Mouse (Mus musculus) erythroid progenitor cell, adult 5-6 weeks (primary cell): ENCODE measurements around the gene Mmp20. TPM values are rescaled to one million over a fixed set of nuclear protein-coding genes. Genes with fewer than 3 reads are reported as not detected.

ENCODE experiments used
- ATAC-seq: replicated peaks from 2 replicates; pipeline ENCODE4 v1.8.0; 2016; ENCODE audit warnings: moderate number of reproducible peaks, mild to moderate bottlenecking, moderate TSS enrichment, inconsistent platforms; ENCODE audit not compliant: poor library complexity, low FRiP score, severe bottlenecking
- total RNA-seq, 2 experiments: library from RNA; stranded (forward) in 1 of 2; stranded (reverse) in 1 of 2; fragments of 150-400 nt in 1 of 2; fragments of 186-747, 209-891 nt in 1 of 2; gene quantifications; 2 replicates each; pipeline versions ENCODE4 v1.2.3 to v1.2.4; 2015 to 2017; ENCODE audit warnings: low replicate concordance in 2 of 2

The Mmp20 gene
- total RNA-seq (2015; ENCODE audit: low replicate concordance) = not detected in 2 replicates
- total RNA-seq (2017; ENCODE audit: low replicate concordance) = not detected in 2 replicates

DNA sequence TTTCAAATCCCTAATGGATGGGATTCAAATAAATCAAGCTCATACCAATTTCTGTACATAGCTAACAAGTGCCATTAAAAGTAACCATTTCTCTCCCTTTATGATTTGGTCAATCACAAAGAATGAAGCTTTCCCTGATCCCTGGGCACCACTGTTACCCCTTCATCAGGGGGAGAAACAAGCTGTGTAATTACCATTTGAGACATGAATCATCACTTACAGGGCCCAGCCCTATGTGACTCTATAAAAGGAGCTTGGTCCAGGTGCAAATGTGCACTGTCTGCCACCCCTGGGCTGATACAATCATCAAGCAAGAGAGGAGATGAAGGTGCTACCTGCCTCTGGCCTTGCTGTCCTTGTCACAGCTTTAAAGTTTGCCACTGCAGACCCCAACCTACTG lies at the start of gene Mmp20:
Mmp20 (plus strand) TSS at position 301 of the 400 bp plus-strand sequence.
- no peak for ATAC-seq

DNA sequence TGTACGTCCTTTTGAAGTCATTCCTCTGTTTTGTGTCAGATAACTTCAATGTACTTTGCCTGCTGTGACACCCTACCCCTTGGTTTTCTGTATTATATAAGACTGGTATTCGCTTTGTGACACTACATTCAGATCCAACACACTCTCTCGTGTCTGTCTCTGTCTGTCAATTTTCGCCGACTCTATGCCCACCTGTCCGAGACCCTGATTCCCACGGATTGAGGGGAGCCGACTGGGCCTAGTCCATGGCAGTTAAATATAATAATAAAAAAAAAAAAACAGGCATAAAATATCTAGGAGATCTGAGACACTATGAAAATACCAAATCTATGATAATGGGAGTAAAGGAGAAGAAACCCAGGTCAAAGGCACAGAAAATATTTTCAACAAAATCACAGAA lies 38.0 kb upstream of the Mmp20 start:
- ATAC-seq = no peak

DNA sequence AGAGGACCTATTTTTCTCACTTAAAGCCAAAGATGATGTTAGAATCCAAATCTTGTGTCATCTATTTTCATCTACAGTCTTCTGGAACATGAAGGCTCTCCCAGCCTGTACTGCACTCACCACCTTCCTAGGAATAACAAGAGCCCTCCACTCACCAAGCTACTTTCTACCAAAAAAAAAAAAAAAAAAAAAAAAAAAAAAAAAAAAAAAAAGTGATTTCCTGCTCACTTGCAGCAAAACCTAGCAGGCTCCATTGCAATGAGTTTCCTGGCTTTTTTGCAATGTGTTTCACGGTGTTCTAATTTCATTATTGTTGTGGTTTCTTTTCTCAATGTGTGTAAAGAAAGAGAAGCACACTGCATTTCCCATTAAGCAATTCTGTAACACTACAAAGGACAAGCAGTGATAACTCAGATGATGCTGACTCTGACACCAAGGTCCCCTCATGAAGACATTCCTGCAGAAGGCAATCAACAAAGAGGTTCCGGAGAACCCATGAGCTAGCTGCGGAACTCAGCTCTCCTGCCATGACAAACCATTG lies 34.7 kb upstream of the Mmp20 start:
- ATAC-seq = no peak

DNA sequence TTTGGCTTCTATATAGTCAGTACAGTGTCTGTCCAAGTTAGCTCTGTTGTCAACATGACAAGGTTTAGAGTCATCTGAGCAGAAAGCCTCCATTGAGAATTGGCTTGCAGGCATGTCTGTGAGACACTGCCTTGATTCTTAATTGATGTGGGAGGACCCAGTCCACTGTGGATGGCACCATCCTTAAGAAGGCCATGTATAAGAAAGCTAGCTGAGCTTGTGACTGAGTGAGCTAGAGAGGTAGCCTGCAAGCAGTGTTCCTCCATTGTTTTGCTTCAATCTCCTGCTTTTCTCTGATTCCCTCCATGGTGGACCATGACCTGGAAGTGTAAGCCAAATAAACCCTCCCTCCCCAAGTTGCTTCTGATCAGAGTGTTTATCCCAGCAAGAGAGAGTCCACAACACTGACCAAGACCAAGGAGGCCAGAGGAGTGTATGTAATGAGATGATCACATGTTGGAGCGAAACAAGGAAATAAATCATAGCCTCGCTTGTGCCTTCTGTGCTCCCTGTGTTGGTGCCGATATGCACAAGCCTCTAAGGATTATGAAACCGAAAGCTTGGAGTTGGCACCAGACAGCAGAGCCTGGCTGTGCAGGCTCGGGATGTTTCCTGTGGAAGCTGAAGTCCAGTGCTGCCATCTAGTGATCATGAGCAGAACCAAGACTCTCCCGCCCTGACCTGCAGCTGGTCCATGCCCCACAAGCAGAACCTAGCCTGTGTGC lies 33.1 kb upstream of the Mmp20 start:
- ATAC-seq = peak; percentile 63; the same call in 1 of the 2 replicates

DNA sequence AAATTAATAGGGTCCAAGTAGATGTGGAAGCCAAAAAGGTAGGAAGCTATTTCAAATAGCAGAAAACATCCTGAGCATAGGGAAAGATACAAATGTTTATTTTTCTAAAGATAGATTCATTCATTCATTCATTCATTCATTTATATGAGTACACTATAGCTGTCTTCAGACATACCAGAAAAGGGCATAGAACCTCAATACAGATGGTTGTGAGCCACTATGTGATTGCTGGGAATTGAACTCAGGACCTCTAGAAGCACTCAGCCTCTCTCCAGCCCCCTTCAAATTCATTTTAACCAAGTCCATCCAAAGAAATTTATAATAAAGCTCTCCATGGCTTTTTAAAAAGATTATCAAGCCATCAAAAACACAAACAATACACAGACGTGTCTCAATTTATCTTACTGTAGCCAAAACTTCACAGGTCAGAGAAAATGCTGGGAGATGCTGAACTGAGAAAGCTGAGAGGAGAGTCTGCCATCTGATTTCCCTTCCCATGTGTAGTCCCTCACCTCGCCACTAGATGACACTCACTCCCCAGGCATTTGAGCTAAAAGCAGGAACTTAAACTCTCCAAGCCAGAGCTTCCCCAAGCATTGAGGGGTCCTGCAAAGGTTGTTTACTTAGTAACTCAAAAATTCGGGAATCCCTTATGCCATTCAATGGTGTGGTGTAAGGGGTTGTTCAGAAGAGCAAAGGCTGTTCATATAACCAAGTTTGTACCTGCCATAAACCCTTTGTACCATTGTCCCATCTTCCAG lies 24.9 kb upstream of the Mmp20 start:
- 0 out of 2 replicates have a peak, but pooled peaks have one; percentile 30 for ATAC-seq

DNA sequence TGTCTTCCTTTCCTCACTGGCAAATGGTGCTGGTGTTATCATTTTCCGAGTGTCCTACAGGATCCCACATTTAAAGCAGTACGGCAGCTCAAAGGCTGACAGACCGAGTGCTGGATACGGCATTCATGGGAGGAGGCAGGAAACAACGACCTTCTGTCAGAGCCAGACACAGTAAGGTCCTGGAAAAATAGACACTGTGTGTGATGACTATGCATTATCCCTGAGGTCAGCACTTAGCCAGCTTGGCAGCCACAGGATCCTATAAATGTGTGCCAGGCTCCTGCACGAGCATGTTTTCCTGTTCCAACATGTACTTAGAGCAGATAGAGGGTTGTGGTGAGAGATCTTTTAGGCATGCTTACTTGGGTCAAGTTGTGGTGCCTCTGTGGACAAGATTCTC lies 24.0 kb upstream of the Mmp20 start:
- no peak for ATAC-seq

DNA sequence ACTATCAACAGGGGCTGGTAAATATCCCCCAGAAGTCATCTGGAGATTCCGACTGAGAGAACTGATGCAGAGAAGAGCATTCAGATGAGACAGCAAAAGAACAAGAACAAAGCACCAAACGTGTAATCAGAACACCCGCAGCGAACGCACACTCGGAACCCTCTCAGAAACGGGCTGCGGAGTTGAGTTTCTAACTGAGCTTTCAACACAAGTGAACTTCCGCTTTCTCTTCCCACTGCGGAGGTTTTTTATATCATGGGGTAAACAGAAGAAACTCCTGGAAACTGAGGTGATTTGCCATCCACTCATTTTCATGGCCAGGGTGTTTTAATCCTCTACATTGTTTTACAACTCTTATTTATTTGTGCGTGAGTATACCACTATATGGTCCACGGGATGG lies 22.4 kb upstream of the Mmp20 start:
- ATAC-seq = no peak

DNA sequence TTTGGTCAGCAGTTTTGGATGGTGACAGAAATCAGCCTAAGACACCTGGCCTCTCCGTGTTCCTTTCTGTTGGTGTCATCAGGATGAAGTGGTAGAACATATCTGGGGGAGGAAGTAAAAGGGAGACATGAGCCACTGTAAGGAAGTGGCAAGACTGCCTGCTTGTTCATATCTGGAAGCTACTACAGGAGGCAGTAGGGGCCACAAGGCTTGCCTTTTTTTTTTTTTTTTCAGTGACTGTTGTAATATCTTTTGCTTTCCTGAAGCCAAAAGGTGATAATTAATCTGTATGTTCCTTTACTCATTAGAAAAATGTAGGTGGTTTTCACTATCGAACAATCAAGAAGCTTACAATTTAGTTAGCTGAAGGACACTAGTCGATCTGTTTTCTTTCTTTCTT lies 5.4 kb upstream of the Mmp20 start:
- no peak for ATAC-seq

DNA sequence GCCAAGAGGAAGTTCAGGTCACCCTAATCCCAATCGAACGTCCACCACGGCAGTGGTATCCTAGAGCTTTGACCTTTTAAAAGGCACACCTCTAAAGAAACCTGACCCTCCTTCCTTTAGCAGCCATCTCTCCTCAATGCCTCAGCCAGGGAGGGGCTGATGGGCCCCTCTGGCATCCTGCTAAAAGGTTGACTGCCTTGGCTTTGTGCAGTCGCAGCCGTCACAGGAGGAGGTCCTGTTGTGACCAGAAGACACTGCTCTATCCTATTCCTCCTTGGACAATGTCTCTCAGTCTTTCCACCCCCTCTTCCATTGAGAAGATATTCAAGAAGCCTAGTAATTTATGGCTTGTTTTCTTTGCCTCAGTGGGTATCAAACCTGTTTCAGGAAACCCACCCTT lies 5.9 kb downstream of the Mmp20 start:
- no peak for ATAC-seq

DNA sequence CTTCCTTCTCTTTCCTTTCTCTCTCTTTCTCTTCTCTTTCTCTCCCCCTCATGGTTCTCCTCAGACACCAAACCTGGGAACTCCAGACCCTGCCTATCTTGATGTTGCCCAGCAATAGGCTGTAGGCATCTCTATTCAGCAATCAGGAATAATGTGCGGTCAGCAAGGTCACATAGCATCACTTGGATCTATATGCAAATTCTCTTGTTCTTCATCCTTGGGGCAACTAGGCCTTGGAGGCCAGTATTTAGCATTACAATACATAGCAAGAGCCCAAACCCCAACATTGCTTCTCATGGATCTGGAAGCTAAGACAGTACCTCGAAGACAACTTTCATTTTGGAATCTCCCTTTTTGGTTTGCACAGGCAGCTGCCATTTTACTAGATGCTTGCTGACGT lies 19.9 kb downstream of the Mmp20 start:
- ATAC-seq = no peak

DNA sequence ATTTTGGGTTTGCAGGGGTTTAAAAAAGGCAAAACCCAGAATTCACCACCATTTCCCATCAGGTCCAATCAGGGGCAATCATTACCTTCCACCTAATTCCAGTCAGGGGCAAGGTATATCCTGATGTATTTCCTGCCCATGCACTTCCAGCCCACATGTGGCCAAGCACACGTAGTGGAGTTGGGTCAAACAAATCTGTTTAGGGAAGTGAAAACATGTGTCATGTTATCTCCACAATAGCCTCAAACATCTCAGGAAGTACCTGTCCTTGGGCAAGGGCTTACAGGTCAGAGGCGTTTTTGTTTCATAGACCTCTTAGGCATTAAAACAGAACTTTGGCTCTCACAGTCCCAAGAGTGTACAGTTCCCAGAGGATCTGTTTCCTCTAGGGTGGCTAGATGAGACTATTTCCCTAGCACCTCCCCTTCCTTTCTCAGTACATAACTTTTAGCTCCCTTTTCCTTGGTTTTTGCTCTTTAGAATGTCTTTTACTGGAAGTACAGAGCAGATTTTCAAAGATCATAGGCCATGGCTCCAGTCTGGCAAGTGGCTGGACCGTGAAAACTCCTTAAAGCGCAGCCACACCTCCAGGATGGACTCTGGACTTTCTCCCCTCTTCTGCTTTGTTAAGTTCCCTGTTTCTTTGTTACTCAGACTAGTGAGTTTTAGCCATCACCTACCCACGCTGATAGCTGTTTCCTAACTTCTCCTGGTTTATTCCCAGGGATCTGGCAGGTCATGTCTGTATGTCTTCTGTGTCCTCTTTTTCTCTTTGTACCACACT lies 22.6 kb downstream of the Mmp20 start:
- ATAC-seq = no peak

DNA sequence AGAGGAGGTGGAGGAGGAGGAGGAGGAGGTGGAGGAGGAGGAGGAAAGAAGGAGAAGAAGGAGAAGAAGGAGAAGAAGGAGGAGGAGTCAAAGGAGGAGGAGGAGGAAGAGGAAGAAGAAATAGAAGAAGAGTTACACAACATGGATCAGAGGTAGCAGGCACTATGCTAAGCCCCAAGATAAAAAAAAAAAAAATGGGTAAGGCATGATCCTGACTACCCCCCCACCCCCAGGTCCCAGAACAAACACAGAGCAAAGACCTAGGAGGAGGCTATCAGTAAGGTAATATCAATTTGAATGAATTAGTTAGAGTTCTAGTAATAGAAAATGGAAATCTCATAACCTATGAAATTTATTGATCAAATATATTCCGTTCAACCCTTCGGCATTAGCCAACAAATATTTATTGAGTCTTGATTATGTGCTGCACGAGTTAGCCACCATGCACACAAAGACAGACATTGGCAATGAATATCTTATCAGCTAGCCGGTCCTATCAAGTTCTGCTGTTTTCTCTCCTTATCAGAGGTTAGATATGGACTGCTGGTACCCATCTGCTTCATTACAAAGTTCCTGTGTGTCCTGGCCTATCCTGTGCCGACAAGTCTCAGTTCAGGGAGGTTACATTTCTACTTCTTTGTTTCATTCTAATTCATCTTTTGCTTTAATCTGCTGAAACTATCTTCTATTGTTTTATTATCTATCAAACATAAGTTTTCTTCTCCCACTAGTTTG lies 24.5 kb downstream of the Mmp20 start:
- no peak for ATAC-seq

DNA sequence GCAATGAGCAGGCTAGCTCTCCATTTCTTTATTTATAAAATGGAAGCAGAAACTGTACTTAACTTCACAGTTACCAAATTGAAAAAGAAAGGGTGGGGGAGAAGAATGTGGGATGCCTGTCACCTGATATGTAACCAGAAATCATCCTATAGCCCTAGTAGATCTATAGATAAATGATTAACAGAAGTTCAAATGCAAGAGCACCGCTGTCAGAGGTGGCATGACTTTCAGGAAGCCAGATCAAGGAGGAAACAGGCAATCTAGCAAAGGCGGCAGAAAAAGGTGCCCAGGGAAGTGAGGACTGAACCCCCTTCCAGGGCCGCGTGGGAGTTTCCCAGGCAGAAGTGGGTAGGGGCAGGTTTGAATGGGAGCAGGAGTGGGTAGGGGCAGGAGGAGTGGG lies 29.9 kb downstream of the Mmp20 start:
- ATAC-seq = no peak

DNA sequence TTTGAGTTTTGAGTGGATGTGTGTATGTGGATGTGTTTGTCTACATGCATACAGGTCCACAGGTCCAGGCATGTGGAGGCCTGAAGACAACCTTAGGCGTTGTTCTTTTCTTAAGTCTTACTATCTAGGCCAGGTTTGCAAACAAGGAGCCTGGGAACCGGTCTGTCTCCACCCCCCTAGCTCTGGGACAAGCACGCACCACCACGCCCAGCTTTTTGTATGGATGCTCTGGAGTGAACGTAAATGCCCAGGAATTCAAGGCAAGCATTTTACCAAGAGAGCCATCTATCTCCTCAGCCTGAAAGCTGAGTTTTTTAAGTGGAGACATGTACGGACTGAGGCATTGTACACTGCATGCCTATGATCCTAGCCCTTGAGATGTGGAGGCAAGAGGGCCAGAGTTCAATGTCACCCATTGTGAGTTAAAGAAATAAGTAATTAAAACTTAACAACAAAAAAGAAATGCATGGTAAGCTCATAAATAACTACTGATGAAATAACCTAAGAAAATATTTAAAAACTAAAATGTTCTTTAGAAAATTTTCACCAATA lies 31.5 kb downstream of the Mmp20 start:
- no peak for ATAC-seq

DNA sequence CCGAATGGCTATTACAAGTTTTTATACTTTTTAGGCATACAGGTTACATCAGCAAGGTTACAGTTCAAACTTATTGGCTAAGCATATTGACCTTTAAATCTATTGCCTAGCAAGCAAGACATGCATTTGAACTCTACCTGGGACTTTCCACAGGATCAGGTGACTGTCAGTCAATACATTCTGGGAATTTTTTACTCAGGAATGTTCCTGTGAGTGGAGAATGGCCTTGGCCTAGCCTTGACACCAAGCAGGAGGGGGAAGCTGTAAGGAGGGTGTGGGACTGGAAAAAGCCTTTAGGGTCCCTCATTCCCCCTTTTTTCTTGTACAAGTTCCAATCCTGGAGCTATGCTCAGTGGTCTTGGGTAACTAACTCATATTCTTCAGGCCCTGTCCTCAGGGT lies 33.3 kb downstream of the Mmp20 start:
- no peak for ATAC-seq

DNA sequence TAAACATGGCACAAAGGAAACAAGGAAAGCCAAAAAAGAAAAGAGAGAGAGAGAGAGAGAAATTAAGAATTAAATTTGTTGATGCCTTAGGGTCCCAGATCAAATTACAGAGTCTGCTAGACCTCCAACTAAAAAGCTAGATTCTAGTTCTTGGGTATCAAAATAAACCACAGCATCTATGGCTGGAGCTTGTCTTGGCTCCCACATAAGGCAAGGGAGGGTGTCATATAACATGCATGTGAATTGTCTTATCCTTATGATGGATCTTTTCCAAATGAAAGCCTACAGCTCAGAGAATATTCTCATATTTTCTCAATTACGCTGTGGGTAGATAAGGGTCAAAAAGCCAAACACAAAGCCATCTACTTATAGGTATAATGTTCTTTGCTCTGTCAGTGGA lies 41.6 kb downstream of the Mmp20 start:
- ATAC-seq = no peak

DNA sequence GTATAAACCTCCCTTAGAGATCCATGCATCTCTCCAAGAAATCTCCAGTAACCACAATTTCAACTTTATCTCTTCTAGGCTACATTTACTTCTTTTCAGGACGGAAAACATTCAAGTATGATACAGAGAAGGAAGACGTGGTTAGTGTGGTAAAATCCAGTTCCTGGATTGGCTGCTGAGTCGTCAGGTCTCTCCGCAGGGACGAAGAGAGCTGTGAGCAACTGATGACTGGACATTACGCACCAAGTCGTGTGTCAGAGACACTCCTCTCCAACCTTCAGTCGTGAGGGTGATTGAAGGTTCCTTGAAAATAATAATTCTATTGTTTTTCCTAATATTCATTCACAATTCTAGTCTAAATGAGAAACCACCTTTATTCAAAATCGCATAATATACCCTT lies 45.0 kb downstream of the Mmp20 start:
- no peak for ATAC-seq

DNA sequence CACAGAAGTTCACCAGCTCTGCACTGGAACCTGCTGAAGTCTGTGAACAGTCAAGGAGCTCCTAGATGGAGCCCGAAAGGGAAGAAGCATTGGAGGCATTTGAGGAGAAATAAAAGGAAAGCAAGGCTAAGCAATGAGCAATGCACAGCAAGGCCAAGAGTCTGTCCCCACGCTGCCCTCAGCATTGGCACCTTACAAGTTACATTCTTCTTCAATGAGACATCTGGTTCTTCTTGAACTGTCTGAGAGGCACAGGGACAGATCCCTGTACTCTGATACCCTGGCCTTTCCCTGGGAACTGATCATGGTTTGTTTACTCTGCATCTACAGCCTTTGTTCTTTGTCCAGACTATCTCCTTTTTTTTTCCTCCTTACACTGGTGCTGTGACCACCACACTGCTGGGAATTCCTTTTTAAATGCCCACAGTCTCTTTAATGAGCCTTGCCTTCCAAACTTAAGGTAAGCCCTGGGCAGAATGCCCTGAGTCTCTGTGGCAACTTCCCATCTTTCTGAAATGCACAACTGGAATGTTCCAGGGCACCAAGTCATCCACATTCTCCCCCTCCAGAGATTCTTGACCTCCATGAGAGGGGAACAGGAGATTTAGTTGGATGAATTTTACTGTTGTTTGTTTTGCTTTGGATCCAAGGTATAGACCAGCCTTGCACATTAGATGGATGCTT lies 50.3 kb downstream of the Mmp20 start:
- no peak for ATAC-seq

DNA sequence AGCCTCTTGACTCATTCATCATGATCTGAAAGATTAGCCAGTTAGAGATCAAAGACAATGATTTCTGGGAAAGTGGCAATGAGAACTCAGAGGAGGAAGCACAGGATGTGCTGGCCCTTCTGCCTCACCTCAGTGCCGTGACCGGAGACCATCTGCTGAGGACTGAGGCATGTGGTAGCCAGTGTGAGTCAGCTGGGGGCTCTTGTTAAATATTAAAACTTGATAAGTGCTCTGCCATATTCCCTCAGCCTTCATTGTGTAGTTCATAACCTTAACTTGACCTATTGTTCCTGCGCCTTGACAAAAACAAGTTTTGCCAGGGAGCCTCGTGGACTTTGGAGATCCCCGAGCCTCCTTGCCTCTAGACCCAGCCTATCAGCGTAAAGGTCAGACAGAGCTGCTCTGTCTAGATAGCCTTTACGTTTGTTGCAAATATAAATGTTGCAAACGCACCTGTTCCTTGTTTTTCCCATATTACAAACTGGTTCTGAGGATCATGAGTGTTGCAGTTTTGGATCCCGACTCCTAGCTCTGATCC lies 54.1 kb downstream of the Mmp20 start:
- ATAC-seq = no peak
